Mouse (Mus musculus): ENCODE results near the gene Med26.

- TF ChIP-seq CTCF (IDR thresholded peaks at IDR 0.05; ENCODE audit: extremely low read depth, insufficient read depth, low read length) (no peak), POLR2A (IDR thresholded peaks at IDR 0.05; ENCODE audit: extremely low read depth, insufficient read depth, low read length) (no peak)
Measured at GRCm38 (mm10) chr8:72464211-72464610, 83.9 kb downstream of the Med26 start.

Measured in cortical plate, adult 2 months (tissue).